Mouse (Mus musculus) heart, embryonic 12.5 days (tissue): ENCODE measurements around the gene Cdc42bpb. TPM values are rescaled to one million over a fixed set of nuclear protein-coding genes. Genes with fewer than 3 reads are reported as not detected.
A peak's percentile ranks its signal among the peaks of the same experiment; 100 is the strongest.

ENCODE experiments used
- ATAC-seq: fragments of 200-750 bp; cut with Nextera tagmentation; 2 replicates; pipeline ENCODE4 v1.8.0; 2017; ENCODE audit warnings: moderate TSS enrichment, moderate library complexity; ENCODE audit not compliant: insufficient number of reproducible peaks, low FRiP score
- H3K27ac ChIP-seq: fragments of 300-500 bp; sonication (generic); 2 replicates; pipeline ENCODE4 v1.5.1; 2016; ENCODE audit warnings: mild to moderate bottlenecking, moderate library complexity; ENCODE audit not compliant: poor library complexity, severe bottlenecking
- H3K27me3 ChIP-seq: fragments of 300-500 bp; sonication (generic); replicated peaks from 2 replicates; pipeline ENCODE4 v1.6.1; 2016; ENCODE audit warnings: mild to moderate bottlenecking, moderate library complexity
- H3K36me3 ChIP-seq: fragments of 300-500 bp; sonication (generic); 2 replicates; pipeline ENCODE4 v1.6.1; 2016; ENCODE audit warnings: mild to moderate bottlenecking, moderate library complexity
- H3K4me1 ChIP-seq: fragments of 300-500 bp; sonication (generic); replicated peaks from 2 replicates; pipeline ENCODE4 v1.6.1; 2016; ENCODE audit warnings: mild to moderate bottlenecking
- H3K4me2 ChIP-seq: fragments of 300-500 bp; sonication (generic); 2 replicates; pipeline ENCODE4 v1.6.1; 2016; ENCODE audit warnings: mild to moderate bottlenecking, moderate library complexity
- H3K4me3 ChIP-seq: fragments of 300-500 bp; sonication (generic); 2 replicates; pipeline ENCODE4 v1.5.1; 2016; ENCODE audit warnings: mild to moderate bottlenecking
- H3K9ac ChIP-seq: fragments of 300-500 bp; sonication (generic); 2 replicates; pipeline ENCODE4 v1.6.1; 2016; ENCODE audit warnings: mild to moderate bottlenecking, moderate library complexity
- H3K9me3 ChIP-seq: fragments of 300-500 bp; sonication (generic); replicated peaks from 2 replicates; pipeline ENCODE4 v1.6.1; 2016; ENCODE audit warnings: mild to moderate bottlenecking, moderate library complexity
- WGBS: fragments of 180-500 bp; shearing (Covaris S2); methylation state at CpG from one replicate; pipeline ENCODE4 v1.1.7; 2016; 5-methylcytosine and 5-hydroxymethylcytosine counted together
- polyA plus RNA-seq: library from polyadenylated mRNA; unstranded; fragments of >200 nt; fragmentation: Nextera tagmentation; extraction: Ambion mirVana; gene quantifications from 2 replicates; pipeline ENCODE4 v1.2.1, GENCODE M21; 2016

The Cdc42bpb gene
- 33.5 and 38.2 TPM in 2 replicates for polyA plus RNA-seq

DNA sequence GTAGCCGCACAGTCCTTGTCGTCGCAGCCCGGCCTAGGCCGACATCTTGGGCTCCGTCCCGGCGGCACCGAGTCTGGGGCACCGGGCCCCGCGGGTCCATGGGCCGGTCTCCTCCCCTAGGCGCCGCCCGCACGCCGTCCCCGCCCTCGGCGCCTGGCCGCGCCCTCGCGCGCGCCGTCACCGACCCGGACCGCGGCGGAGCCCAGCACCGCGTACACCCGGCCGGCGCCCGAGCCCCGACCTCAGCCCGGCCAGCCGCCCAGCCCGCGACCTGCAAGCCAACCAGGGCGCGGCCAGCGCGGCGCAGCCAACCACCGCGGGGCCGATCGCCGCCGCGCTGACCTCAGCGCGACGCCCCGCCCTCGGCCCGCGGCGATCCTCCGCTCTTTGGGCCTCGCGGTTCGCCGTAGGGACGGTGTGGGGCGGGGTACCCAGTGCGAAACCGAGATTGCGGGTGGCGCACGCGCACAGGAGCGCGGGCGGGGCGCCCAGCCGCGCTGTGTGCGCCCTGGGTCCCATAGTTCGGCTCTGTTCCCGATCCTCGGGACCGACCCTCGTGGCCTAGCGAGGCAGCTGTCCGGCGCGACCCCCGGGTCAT is at the start of gene Cdc42bpb:
Gene Cdc42bpb (minus strand): TSS at position 343 of the 598 bp plus-strand sequence.
- Histone ChIP-seq H3K4me1 (peaks cover 31% of the 10 kb centered on the region), H3K4me3 (peak within 1 kb of the TSS; percentile 100), H3K27ac (peak within 1 kb of the TSS; percentile 98), H3K4me2 (peak within 1 kb of the TSS; percentile 88), H3K9ac (peak within 1 kb of the TSS; percentile 99), H3K36me3 (no peaks in the 10 kb centered on the region), H3K27me3 (no peaks in the 10 kb centered on the region), H3K9me3 (no peaks in the 10 kb centered on the region)
- peak; percentile 90 for ATAC-seq
- WGBS, result 2% methylated on average over 90 of the region's 94 CpGs

DNA sequence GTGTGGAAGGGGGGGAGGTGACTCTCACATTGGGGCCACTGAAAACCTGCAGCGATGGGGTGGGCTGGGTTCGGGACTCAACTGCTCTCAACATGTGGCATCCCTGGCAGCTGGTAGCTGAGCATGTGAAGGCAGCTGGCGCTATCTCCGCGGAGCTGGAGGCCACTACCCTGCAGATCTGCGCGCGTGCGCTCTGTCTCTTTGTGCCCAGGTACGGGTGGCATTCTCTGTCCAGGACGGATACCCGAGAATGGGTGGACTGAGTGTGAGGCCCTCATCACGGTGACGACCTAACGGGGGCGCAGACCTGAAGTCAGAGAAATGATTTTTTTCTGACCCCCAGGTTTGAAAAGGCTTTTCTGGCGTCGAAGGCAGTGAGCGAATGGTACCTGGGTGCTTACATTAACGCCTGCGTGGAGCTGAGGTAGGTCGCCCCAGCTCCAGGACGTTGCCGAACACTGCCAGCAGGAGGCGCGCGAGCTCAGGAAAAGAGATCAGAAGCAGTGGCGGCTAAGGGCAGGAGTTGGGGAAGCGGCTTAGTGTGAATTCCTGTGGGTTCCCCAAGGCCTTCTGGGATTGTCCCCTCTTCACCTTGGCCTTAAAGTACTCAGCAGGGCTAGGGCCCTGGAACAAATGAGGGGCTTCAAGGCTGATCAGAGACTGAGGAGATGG is 48.4 kb upstream of the Cdc42bpb start:
- Histone ChIP-seq H3K4me3 (no peak overlapping the region), H3K4me1 (peaks cover 64% of the 10 kb centered on the region), H3K36me3 (no peaks in the 10 kb centered on the region), H3K27ac (no peak overlapping the region), H3K27me3 (peaks cover 82% of the 10 kb centered on the region), H3K9me3 (no peaks in the 10 kb centered on the region), H3K4me2 (no peak overlapping the region), H3K9ac (no peak overlapping the region)
- WGBS, result 16% methylated on average over 29 of the region's 29 CpGs
- no peak; the same call in 1 of the 2 replicates for ATAC-seq

- Histone ChIP-seq H3K4me3 (no peak overlapping the region), H3K9me3 (no peaks in the 10 kb centered on the region), H3K36me3 (no peaks in the 10 kb centered on the region), H3K4me2 (no peak overlapping the region), H3K4me1 (peaks cover 64% of the 10 kb centered on the region), H3K27me3 (peaks cover 79% of the 10 kb centered on the region), H3K27ac (no peak overlapping the region), H3K9ac (no peak overlapping the region)
- 5% methylated on average over 15 of the region's 15 CpGs for WGBS
- no peak for ATAC-seq
Observed at GRCm38 (mm10) chr12:111425258-111425657, 47.7 kb upstream of the Cdc42bpb start.

GRCm38 (mm10) chr12:111424547-111424946 is 47.0 kb upstream of the Cdc42bpb start:
- no peak overlapping the region for H3K4me3 ChIP-seq
- ATAC-seq, result no peak
- H3K4me1 ChIP-seq, result peaks cover 60% of the 10 kb centered on the region

DNA sequence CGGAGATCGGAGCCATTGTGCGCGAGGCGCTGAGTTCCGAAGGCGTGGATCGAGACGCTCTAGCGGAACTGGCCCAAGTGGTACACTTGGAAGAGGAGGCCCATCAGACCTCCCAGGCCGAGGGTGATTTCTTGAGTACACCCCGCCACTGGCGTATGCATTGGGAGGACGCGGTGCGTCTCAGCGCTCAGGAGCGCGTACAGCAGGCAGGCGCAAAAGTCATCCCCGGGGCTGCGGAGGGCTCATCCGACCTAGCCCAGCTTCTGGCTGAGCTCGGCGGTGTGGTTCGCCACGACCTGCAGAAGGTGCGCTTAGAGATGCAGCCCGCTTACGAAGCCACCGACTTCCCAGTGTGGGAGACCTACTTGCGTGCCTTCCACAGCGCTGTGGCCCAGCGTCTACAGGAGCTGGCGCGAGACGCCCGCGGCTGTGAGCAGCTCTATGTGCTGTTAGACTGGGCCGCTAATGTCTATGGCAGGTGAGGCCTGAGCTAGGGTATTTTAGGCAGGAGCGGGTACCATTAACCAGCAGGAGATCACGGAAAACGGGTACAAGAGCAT is 46.1 kb upstream of the Cdc42bpb start:
- Histone ChIP-seq H3K27me3 (peaks cover 84% of the 10 kb centered on the region), H3K36me3 (no peaks in the 10 kb centered on the region), H3K4me1 (peaks cover 51% of the 10 kb centered on the region), H3K27ac (no peak overlapping the region), H3K4me2 (peak overlapping the region; percentile 63), H3K9me3 (no peaks in the 10 kb centered on the region), H3K4me3 (peak overlapping the region; percentile 35), H3K9ac (no peak overlapping the region)
- no peak for ATAC-seq
- WGBS, result 9% methylated on average over 43 of the region's 43 CpGs

More at GRCm38 (mm10) chr12:111424547-111424946, 47.0 kb upstream of the Cdc42bpb start:
- H3K27me3 ChIP-seq, result peaks cover 79% of the 10 kb centered on the region
- H3K9ac ChIP-seq, result no peak overlapping the region
- 41% methylated on average over 9 of the region's 9 CpGs for WGBS
- H3K4me2 ChIP-seq, result no peak overlapping the region
- no peak overlapping the region for H3K27ac ChIP-seq
- H3K9me3 ChIP-seq, result no peaks in the 10 kb centered on the region
- no peaks in the 10 kb centered on the region for H3K36me3 ChIP-seq

- Histone ChIP-seq H3K4me1 (peaks cover 43% of the 10 kb centered on the region), H3K4me2 (no peak overlapping the region), H3K4me3 (no peak overlapping the region; the same call in 1 of the 2 replicates), H3K27me3 (peaks cover 80% of the 10 kb centered on the region), H3K9me3 (no peaks in the 10 kb centered on the region), H3K36me3 (no peaks in the 10 kb centered on the region), H3K9ac (no peak overlapping the region), H3K27ac (no peak overlapping the region)
- 53% methylated on average over 5 of the region's 5 CpGs for WGBS
- ATAC-seq, result no peak
Observed at GRCm38 (mm10) chr12:111422852-111423251, 45.3 kb upstream of the Cdc42bpb start.

DNA sequence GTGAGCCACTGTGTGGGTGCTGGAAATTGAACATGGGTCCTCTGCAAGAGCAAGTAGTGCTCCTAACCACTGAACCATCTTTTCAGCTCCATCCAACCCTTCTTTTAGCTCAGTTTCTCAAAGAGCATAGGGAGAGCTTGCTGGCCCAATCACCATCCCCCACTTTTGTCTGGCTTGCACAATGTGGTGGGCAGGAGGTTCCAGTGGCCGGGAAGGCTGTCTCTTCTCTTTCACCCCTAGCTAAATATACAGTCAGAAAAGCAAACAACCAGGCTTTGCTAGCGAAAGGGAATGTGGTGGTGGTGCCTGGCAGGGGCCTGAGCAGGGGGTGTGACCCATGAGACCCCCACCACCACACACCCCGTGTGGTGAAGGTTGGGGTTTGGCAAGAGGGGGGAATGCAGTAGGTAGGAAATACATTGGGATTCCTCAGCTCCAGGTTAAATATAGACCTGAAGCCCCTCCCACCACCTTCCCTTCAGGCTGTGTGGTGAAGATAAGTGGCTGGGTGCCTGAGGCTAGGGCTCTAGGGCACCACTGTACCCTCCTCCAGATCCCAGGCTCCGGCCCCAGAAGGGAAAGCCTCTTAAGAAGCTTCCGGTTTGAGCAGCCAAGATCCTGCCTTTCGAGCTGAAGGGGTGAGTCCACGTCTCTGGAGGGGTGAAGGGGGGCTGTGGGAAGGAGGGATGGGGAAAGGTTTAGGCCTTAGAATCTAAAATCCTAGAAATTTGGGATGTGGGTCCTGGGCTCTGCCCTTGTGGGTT is 43.6 kb upstream of the Cdc42bpb start:
- Histone ChIP-seq H3K4me3 (no peak overlapping the region), H3K27ac (no peak overlapping the region), H3K4me1 (peaks cover 52% of the 10 kb centered on the region), H3K9me3 (no peaks in the 10 kb centered on the region), H3K4me2 (peak overlapping the region; percentile 33), H3K27me3 (peaks cover 70% of the 10 kb centered on the region), H3K9ac (no peak overlapping the region), H3K36me3 (no peaks in the 10 kb centered on the region)
- no peak for ATAC-seq
- 20% methylated on average over 7 of the region's 7 CpGs for WGBS

DNA sequence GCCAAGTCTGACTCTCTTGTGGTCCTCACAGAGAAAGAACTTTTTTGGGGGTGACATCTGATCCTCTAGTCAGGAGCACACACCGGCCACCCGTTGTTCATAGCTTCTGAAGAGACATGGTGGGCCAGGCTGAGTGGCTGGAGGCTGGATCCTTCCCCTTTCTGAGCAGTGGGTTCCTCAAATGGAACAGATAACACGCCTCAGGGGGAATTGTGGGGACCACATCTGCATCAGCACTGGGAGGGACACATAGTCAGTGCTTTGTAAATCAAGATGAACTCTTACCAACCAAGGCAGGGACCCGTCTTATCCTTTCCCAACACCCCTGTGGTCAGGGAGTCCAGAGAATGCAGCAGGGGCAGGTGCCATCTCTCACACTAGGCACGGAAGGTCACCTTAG is 42.4 kb upstream of the Cdc42bpb start:
- Histone ChIP-seq H3K36me3 (no peaks in the 10 kb centered on the region), H3K4me2 (no peak overlapping the region), H3K4me3 (no peak overlapping the region), H3K27me3 (peaks cover 60% of the 10 kb centered on the region), H3K4me1 (peaks cover 48% of the 10 kb centered on the region), H3K9me3 (no peaks in the 10 kb centered on the region), H3K9ac (no peak overlapping the region), H3K27ac (no peak overlapping the region)
- no peak for ATAC-seq
- WGBS, result 76% methylated on average over 5 of the region's 5 CpGs

DNA sequence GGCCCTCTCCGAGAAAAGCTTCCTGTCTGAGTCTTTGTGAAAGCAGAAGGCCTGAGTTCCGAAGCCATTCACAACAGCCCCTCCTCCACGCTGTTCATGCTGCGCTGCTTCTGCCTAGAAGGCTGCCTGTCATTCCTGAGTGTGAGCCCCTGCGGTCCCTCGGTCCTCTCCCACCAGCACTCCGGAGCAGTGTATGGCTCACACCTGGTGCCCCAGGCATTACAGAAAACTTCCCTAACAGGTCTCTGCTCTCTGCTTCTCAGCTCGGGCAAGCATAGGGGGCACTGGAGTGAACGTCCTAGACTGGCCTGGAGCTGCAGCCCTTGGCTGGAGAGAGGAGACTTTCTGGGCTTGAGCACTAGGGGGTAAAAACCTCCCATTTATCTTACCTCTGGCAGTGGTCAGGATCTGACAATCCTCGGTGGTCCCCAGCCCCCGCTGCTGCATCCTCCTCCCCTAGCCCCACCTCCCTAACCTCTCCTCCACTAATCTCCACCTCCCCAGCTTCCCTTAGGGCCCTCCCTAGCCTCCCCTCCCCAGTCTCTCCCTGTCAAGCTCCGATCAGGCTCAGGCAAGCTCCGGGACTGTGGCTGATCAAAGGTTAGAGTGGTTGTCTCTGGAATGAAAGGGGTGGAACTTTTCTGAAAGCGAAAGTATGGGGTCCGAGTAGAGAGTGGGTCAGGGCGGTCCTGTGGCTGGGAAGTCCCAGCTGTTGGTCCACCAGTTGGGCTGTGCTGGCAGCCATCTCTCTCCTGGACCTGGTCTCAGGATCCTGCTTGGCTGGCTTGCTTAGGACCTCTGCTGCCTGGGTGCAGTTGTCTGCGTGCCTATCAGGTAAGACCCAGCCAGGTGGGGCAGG is 39.6 kb upstream of the Cdc42bpb start, which contains the start of gene Exoc3l4:
Gene Exoc3l4 (plus strand): TSS at position 97 of the 859 bp plus-strand sequence.
- H3K27me3 ChIP-seq, result peaks cover 32% of the 10 kb centered on the region
- ATAC-seq, result no peak
- H3K9ac ChIP-seq, result peak within 1 kb of the TSS; percentile 67
- H3K36me3 ChIP-seq, result no peaks in the 10 kb centered on the region
- H3K4me1 ChIP-seq, result peaks cover 58% of the 10 kb centered on the region
- peak within 1 kb of the TSS; percentile 42 for H3K4me3 ChIP-seq
- H3K27ac ChIP-seq, result no peak within 1 kb of the TSS
- peak within 1 kb of the TSS; percentile 79 for H3K4me2 ChIP-seq
- 3% methylated on average over 17 of the region's 17 CpGs for WGBS
- H3K9me3 ChIP-seq, result no peaks in the 10 kb centered on the region

DNA sequence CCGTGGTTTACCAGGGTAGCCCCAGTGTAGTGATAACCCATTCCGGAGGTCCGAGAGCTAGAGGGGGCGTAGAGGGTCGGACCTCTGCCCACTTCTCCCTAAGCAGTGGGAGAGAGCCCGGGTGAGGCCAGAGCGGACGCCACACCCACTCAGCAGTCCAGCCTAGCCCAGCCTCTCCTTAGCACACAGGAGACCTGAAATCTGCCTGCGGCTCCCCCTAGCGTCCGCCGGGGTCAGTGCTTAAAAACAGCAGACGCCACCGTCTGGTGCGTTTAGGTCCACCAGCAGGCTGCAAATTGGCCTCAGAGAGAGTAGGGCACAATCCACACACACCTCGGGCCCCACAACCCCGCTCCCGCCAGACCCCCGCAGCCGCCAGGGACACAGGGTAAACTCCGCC is 35.8 kb upstream of the Cdc42bpb start:
- peaks cover 44% of the 10 kb centered on the region for H3K4me1 ChIP-seq
- H3K9ac ChIP-seq, result peak overlapping the region; percentile 69
- H3K9me3 ChIP-seq, result no peaks in the 10 kb centered on the region
- H3K36me3 ChIP-seq, result no peaks in the 10 kb centered on the region
- H3K27me3 ChIP-seq, result peaks cover 34% of the 10 kb centered on the region
- H3K4me3 ChIP-seq, result peak overlapping the region; percentile 47
- under 1% methylated on average over 21 of the region's 21 CpGs for WGBS
- H3K4me2 ChIP-seq, result peak overlapping the region; percentile 73
- peak overlapping the region; percentile 77 for H3K27ac ChIP-seq
- ATAC-seq, result peak; percentile 75
